Mouse (Mus musculus): Measurements from ENCODE around the gene Exoc4.

The Exoc4 gene

DNA sequence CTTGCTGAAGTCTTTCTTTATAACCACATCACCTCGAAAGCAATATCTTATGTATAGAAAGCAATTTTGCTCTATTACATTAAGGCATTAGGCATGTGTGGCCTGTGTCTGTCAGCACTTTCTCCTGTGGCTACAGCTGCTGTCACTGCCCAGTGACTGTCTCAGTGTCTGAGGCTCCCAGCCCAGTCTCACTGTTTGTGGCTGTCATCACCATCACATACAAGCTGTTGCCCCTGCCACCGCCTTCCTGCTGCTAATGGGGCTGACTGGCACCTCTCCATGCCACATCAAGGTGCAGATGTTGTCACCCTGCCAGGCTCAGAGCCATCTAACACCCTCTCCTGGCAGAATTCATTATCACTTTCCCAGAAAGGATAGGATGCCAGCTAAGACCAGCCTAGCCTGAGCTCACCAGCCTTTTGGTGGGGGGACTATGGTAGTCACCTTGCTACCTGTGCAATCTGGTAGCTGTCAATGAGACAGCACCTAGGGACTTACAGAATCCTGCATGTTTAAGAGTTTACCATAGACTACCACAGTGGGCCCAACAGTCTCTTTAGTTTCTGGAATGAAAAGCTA lies 698.1 kb downstream of the Exoc4 start:
- DNase-seq (ENCODE audit: low spot score) = no peak

DNA sequence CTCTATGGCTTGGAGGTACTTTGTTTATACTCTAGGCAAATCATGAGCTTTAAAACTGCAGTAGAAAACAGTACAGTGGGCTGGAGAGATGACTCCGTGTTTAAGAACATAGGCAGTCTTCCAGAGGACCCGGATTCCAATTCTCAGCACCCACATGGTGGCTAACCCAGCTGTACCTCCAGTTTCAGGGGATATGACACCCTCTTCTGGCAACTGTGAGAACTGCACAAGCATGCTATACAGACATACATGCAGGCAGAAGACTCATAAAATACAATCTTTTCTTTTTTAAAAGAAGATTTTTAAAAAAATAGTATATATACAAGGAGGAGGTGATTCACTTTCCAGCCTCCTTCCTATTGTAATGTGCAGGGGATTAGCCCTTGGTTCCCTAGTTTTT lies 701.2 kb downstream of the Exoc4 start:
- DNase-seq (ENCODE audit: low spot score) = no peak

DNA sequence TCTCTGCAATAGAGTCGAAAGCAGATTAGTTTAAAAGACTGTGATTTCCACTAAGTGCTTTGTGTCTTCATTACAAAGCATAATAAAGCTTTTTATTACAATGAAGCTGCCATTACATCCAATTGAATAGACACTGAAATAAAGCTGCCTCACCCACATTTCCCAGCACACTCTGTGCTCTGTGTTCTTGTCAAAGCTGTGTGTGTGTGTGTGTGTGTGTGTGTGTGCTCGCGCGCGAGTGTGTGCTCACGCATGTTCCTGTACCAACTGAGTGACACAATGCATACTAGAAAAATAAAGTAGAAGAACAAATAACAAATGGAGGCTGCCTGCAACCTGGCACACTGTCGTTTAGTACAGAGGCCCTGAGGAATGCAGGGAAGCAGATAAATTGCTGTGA lies 706.6 kb downstream of the Exoc4 start:
- DNase-seq (ENCODE audit: low spot score) = no peak

DNA sequence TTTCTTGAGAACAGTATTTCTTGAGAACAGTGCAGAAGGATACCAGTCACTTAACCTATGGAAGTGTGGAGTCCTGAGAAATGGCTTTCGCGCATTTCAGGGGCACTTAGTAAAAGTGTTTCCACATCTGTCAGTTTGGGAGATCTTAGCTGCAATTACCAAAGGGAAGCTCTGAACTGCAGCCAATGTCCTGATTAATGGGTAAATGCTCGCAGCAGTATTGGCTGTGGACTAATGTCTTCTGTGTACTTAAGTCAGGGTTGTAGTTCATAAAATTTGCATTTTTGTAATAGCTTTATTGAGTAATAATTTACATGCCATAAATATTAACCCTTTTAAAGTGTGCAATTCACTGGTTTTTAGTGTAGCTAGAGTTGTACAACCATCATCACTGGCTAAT lies 709.4 kb downstream of the Exoc4 start:
- DNase-seq (ENCODE audit: low spot score) = no peak

DNA sequence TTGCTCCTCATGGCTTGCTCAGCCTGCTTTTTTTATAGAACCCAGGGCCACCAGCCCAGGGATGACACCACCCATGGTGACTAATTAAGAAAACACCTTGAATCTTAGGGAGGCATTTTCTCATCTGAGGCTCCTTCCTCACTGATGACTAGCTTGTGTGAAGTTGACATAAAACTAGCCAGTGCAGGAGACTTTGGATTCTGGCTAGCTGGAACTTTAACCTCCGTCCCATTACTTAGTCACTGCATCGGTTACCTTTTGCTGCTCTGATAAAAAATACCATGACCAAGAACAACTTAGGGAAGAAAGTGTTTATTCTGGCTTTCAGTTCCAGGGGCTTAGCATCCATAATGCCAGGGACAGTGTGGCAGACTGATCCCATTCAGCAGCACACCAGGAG lies 711.9 kb downstream of the Exoc4 start:
- DNase-seq (ENCODE audit: low spot score) = no peak

DNA sequence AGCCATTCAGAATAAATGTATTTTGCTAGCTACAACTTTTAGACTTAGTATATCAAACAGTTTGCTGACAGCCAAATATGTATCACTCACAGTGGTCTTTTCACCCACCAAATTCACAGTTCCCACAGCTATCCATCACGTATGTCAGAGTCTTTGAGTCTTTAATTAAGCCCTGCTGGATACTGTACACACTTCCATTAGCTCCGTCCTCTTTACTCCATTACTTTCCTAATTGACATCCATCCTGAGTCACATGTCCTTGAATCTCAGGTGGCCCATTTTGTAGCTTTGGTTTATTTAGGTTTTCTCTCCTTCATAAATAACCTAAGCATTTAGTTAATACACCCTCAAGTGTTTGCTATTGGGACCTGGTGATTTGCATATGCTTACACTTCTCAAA lies 714.2 kb downstream of the Exoc4 start:
- no peak for DNase-seq (ENCODE audit: low spot score)

DNA sequence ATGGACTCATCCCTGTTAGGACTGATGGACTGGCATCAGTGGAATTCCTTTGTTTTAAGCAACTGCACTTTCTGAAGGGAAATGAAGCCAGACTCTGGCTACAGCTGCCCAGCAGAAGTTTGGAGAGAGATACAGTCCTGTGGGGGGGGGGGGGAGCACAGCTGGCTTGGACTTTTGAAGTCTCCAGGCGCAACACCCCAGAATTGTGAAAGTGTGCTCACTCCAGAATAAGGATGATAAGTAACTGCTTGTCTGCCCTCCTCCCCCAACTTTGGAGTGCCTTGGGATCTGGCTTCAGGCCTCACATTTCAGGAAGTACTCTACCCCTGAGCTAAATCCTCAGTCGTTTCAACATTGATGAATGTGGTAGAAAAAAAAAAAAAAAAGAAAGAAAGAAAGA lies 716.7 kb downstream of the Exoc4 start:
- no peak for DNase-seq (ENCODE audit: low spot score)

DNA sequence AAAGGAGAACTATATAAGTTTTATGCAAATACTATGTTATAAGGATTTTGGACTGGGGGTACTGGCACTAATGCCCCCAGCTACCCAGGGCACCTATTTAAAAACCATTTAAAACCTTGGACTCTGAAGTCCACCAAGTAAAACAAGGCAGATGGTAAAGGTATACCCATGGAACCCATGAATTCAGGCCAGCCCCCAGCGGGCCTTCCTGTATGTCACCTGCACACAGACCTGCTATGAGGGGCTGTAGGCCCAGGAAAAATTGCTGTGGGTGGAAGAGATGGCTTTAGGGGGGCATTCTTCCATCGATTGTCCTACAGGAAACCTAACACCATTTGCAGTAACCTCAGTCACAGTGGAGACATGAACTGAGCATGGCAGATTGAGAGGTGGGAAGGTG lies 719.9 kb downstream of the Exoc4 start:
- no peak for DNase-seq (ENCODE audit: low spot score)

DNA sequence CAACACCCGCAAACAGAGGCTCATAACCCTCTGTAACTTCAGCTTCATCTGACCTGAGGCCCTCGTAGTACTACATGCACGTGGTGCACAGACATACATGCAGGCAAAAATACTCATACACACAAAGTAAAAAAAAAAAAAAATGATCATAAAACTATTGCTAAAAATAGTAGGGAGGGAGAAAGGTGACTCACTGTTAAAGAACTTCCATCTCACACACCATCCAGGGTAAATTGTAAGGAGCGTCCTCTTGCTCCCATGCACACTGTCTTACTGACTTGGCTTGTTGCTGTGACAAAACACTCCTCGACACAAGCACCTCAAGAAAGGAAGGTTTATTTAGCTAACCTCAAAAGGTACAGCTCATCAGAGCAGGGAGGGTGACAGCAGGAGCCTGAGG lies 723.9 kb downstream of the Exoc4 start:
- no peak for DNase-seq (ENCODE audit: low spot score)

DNA sequence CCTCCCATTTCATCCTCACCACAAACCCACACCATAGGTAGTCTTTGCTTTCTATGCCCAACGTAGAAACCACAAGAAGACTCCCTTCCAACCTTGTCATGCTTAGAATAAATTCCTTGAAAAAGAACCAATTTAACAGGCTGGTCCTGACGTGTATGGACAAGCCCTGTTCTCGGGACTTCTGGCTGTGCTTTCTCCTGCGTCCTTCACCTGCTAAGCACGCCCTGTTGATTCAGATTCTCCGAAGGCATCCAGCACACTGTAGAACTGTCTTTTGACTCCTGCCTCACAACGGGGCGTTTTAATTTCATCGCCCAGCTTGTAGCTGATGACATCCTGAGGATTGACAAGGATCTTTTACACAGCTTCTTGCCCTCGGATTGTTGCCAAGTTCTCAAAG lies 727.7 kb downstream of the Exoc4 start:
- no peak for DNase-seq (ENCODE audit: low spot score)

DNA sequence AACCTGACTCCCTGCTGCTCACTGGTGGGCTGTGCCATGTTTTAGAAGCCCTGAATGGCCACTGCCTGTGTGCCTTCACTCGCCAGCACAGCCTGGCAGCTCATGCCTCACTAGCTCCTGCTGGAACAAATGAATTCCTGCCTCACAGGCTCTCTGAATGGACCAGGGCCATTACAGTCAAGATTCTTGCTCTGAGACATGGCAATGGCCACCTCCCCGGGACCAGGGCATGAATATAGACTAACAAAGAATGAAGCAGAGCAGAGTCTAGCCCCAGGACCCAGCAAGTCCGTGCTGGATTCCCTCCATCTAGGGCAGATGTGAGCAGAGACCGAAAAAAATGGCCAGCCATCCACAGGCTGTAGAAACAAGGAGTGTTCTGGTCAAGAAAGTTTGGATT lies 728.6 kb downstream of the Exoc4 start:
- DNase-seq (ENCODE audit: low spot score) = no peak

DNA sequence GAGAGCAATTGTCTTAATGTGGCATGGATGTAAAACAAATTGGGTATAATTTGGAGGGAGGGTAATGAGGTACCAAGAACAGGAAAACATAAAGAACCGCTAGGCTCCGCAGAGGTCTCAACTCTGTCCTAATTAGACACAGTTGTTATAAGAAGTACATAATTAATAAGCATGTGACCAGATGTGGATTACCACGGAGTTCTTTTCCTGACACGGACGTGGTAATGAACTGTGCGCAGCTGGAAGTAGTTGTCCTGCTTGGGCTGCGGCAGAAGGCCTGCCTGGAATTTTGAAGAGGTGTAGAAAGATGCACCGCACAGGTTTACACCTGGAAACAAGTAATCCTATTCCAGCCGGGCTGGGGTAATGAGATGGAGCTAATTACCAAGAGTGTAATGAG lies 729.0 kb downstream of the Exoc4 start:
- no peak for DNase-seq (ENCODE audit: low spot score)

DNA sequence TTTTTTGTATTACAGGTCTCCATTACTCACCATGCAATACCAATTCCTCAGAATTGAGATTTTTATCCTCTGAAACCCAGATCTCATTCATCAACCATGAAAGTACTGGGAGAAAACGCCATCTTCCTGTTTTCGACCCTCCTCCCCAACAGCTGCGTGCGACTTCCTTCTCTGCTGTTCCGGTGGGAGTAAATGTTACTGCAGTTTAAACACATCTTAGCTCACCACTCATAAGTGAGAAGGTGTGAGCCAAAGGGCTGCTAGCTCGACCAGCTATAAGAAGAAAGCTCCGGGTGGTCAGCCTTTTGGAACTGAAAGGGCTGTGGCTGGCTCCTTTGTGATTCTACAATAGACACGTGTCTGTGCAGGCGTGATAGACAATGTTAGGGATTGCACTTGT lies 733.8 kb downstream of the Exoc4 start:
- DNase-seq (ENCODE audit: low spot score) = no peak

DNA sequence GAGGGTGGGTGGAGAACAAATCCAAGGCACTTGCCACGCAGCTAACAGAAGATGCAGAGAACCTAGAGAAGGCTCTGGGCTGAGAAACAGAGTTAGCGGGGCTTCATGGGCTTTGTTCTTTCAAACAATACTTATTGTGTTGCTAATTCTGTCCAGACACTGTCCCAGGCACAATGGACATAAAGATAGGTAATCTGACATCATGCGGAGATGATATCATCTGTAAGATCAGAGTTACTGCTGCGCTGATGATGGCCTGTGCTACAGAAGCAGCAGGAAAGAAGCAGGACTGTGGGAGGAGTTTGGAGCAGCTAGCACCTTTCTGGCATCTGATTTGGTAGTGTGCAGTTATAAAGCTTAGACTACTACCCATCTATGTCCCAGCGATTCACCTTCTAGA lies 738.2 kb downstream of the Exoc4 start:
- DNase-seq (ENCODE audit: low spot score) = no peak

DNA sequence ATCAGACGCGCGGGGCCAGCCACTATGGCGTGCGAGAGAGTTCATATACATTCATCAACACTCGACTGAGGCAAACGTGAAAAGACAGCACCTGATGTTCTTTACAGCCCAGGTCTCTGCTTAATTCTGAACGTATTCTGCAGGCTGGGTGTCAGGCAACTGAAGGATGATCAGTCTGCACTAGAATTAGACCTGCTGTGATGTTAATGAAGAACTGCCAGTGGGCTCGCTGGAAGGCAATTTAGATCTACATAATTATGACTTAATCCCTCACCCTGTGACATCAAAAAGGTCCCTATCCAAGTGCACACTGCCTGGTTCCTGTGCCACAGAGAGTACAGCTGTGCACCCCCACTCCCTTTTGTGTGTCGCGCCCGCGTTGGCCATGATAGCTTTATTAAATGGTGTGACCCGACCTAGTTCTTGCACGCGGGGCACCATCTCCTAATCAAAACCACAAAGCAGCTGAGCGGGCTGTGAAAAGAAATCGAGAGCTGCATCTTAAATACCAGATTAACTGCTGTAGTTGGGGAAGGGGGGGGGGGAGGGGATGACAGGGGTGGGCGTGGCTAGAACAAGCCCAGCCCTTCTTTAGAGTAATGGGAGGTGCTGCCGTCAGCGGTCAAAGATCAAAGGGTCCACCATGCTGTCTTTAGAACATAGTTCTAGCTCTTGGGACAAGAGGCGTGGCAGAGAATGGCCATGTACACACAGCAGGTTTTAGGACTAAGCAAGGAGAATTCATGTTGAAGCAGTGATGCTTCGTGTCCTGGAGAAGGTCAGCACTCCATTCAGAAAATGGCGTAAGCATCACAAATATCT lies 743.5 kb downstream of the Exoc4 start:
- no peak for DNase-seq (ENCODE audit: low spot score)

DNA sequence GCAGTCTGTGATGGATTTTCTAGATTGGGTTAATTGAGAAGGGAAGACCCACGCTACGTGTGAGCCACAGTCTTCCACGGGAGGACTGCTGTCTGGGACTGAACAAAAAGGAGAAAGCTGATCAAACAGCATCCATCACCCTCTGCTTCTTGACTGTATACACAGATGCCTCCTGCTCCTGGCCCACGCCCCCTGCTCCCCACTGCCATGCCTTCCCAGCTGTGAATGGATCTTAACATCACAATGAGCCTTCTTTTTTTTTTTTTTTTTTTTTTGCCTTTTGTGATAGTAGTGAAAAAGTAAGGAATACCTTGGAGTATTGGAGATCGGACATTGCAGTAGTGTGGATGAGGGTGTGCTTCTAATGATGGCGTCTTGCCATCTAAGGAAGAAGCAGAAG lies 745.0 kb downstream of the Exoc4 start:
- no peak for DNase-seq (ENCODE audit: low spot score)

DNA sequence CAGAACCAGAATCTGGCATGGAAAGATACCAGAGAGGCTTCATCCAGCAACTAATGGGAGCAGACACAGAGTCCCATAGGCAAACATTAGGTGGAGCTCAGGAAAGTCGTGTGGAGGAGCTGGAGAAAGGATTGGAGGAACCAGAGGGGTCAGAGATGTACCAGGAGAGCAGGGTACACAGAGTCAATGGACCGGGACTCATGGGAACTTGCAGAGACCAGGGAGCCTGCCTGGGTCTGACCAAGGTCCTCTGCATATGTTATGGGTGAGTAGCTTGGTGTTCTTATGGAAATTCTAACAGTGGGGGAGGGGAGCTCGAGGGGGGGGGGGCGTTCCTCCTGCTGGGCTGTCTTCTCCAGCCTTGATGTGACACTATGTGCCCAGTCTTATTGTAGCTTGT lies 749.7 kb downstream of the Exoc4 start:
- DNase-seq (ENCODE audit: low spot score) = no peak

DNA sequence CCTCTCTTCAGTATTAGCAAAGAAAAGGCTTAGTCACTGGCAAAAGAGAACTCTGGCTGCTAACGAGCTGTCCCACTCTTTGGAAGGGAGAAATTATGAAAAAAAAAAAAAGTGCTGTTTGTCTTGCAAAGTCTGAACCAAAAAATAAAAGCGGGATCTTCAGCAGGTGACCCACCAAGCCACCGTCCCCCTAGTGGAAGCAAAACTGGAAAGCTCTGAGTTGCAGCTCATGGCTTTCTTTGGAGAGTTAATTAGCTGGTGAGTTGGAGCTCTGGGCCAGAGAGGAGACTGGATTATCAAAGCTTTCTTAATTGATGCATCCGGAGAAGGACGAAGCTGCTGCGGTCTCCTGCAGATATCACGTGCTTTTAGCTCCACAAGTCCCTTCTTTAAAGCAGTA lies 750.6 kb downstream of the Exoc4 start:
- no peak for DNase-seq (ENCODE audit: low spot score)

DNA sequence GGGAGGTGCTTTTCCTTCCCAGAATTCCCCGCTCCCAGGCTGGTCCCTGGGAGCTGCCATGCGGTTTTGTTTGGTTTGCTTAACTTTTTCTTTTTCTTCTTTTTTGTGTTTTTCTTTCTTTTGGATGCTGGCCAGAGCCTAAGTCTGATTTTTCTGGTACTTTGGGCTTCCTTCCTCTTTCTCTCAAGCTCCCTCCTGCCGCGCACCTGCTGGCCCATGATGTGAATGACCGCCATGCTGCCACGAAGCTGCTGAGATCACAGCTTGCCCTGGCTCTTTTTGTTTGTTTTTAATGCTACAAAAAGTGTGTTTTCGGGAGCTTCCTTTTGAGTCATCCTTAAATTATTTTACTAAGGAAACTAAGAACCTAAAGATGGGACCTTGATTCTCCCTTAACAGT lies 751.8 kb downstream of the Exoc4 start:
- no peak for DNase-seq (ENCODE audit: low spot score)

DNA sequence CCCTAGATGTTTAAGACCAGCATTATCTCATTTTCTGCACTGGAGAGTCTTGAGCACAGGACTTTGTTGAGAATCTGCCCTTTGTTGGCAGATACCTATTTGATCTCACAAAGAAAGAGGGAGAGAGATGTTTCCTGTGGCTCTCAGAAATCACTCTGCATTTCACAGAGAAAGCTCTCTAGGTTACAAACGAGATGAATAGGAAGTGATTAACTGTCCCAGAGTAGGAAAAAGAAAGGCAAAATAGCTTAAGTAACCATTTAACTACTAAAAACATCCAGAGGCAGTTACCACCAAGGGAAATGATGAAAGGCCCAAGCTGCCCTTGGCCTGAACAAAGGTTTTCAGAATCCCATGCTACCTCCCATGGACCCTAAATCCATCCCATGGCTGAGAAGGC lies 754.1 kb downstream of the Exoc4 start:
- no peak for DNase-seq (ENCODE audit: low spot score)

DNA sequence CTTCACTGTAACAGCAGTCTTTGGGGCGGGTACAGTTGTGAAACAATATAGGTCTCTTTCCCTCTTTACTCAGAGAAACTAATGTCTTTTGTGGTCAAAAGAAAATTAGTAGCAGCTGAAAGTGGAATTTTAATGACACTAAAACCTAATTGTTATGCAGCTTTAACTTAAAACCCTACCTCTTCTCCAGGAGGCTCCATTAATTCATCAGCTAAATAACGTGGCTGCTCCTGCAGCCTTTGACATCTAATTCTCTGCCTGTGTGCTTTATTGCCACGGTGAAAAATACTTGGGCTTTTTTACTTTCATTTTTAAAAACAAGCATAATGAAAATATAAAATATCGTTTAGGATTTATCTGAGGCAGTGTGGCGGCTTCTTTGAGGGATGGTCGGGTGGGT lies 764.6 kb downstream of the Exoc4 start:
- DNase-seq (ENCODE audit: low spot score) = no peak

Measured in ovary, adult 18-20 months (tissue).